Mouse (Mus musculus) stomach, postnatal 0 days (tissue): ENCODE measurements at regions not wholly inside any gene's neighbourhood (a gene's known extent, or its start where the extent isn't known, plus 50 kb on each side); places are given as distances from the start of the nearest gene placed in this dataset.

Experiments used
- CTCF ChIP-seq: IDR thresholded peaks from 2 replicates; pipeline ENCODE4 v1.5.1; 2016; ENCODE audit warnings: antibody characterized with exemption, low read depth, mild to moderate bottlenecking, moderate library complexity
- EP300 ChIP-seq: optimal IDR thresholded peaks from 2 replicates; pipeline ENCODE3; 2016; ENCODE audit warnings: antibody characterized with exemption

GRCm38 (mm10) chr5:148694352-148694751, 141.8 kb upstream of the Ubl3 start:
- no peak for TF ChIP-seq CTCF
- TF ChIP-seq EP300, result no peak
